Mouse (Mus musculus) intestine, embryonic 16.5 days (tissue): ENCODE measurements around the gene Kncn. TPM values are rescaled to one million over a fixed set of nuclear protein-coding genes. Genes with fewer than 3 reads are reported as not detected.

ENCODE experiments used
- ATAC-seq: fragments of 200-750 bp; cut with Nextera tagmentation; 2 replicates; pipeline ENCODE4 v1.8.0; 2017; ENCODE audit warnings: moderate TSS enrichment, moderate library complexity
- H3K27ac ChIP-seq: fragments of 300-500 bp; sonication (generic); 2 replicates; pipeline ENCODE4 v1.5.1; 2014; ENCODE audit warnings: mild to moderate bottlenecking, low read length
- H3K27me3 ChIP-seq: fragments of 300-500 bp; sonication (generic); replicated peaks from 2 replicates; pipeline ENCODE4 v1.6.1; 2014; ENCODE audit warnings: low read length, control low read depth, mixed read lengths; ENCODE audit not compliant: control insufficient read depth, insufficient read depth
- H3K36me3 ChIP-seq: fragments of 300-500 bp; sonication (generic); 2 replicates; pipeline ENCODE4 v1.6.1; 2014; ENCODE audit warnings: low read length, control low read depth; ENCODE audit not compliant: control insufficient read depth, insufficient read depth
- H3K4me1 ChIP-seq: fragments of 300-500 bp; sonication (generic); 2 replicates; pipeline ENCODE4 v1.6.1; 2014; ENCODE audit warnings: low read length, control low read depth, mixed read lengths; ENCODE audit not compliant: control insufficient read depth, insufficient read depth
- H3K4me2 ChIP-seq: fragments of 300-500 bp; sonication (generic); 2 replicates; pipeline ENCODE4 v1.6.1; 2014; ENCODE audit warnings: low read depth, low read length, control low read depth
- H3K4me3 ChIP-seq: fragments of 300-500 bp; sonication (generic); 2 replicates; pipeline ENCODE4 v1.5.1; 2014; ENCODE audit warnings: mild to moderate bottlenecking, low read length
- H3K9ac ChIP-seq: fragments of 300-500 bp; sonication (generic); 2 replicates; pipeline ENCODE4 v1.6.1; 2014; ENCODE audit warnings: low read depth, low read length
- H3K9me3 ChIP-seq: fragments of 300-500 bp; sonication (generic); 2 replicates; pipeline ENCODE4 v1.6.1; 2016; ENCODE audit warnings: low read length, control low read depth; ENCODE audit not compliant: control insufficient read depth
- WGBS: fragments of 180-500 bp; shearing (Covaris S2); extraction: QIAGEN DNeasy Blood & Tissue Kit; methylation state at CpG from one replicate; pipeline ENCODE4 v1.1.7; 2014; 5-methylcytosine and 5-hydroxymethylcytosine counted together
- polyA plus RNA-seq: library from polyadenylated mRNA; unstranded; fragments of >200 nt; fragmentation: Nextera tagmentation; extraction: Ambion mirVana; gene quantifications from 2 replicates; pipeline ENCODE4 v1.2.1, GENCODE M21; 2015

Gene Kncn
- polyA plus RNA-seq: not detected in 2 replicates

GRCm38 (mm10) chr4:115884022-115884421, at the start of gene Kncn:
Gene Kncn, plus strand, starts transcription at chr4:115884400.
- no peak for ATAC-seq

DNA sequence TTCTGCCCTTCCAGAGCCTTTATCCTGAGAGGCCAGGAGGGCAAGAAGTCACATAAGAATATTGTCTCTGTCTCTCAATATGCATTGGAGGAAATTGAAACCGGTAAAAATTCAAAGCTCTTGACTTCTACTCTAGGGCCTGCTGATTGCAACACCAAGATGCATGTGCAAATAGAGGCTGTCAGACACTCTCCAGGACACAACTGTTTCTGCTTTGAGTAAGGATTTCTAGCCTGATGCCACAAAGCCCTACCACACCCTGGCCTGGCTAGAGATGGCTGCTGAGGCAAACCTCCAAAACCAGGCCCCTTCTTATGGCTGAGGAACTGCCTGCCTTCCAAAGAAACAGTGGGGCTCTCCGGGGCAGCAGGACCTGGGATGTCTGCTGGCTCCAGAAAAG, 48.6 kb upstream of the Kncn start:
- no peak overlapping the region for H3K4me2 ChIP-seq
- H3K27me3 ChIP-seq: no peaks in the 10 kb centered on the region
- no peaks in the 10 kb centered on the region for H3K9me3 ChIP-seq
- no peaks in the 10 kb centered on the region for H3K36me3 ChIP-seq
- ATAC-seq: no peak
- 88% methylated on average over 2 of the region's 2 CpGs for WGBS
- peaks cover 6% of the 10 kb centered on the region; the same call in 1 of the 2 replicates for H3K4me1 ChIP-seq
- no peak overlapping the region for H3K27ac ChIP-seq
- no peak overlapping the region for H3K4me3 ChIP-seq
- no peak overlapping the region for H3K9ac ChIP-seq

More at GRCm38 (mm10) chr4:115884022-115884421, at the start of gene Kncn:
- H3K36me3 ChIP-seq: no peaks in the 10 kb centered on the region
- no peak within 1 kb of the TSS for H3K4me2 ChIP-seq
- H3K27ac ChIP-seq: no peak within 1 kb of the TSS
- no peak within 1 kb of the TSS for H3K4me3 ChIP-seq
- no peaks in the 10 kb centered on the region for H3K4me1 ChIP-seq
- H3K27me3 ChIP-seq: no peaks in the 10 kb centered on the region
- no peaks in the 10 kb centered on the region for H3K9me3 ChIP-seq
- H3K9ac ChIP-seq: no peak within 1 kb of the TSS
- WGBS: 63% methylated on average over 6 of the region's 6 CpGs

DNA sequence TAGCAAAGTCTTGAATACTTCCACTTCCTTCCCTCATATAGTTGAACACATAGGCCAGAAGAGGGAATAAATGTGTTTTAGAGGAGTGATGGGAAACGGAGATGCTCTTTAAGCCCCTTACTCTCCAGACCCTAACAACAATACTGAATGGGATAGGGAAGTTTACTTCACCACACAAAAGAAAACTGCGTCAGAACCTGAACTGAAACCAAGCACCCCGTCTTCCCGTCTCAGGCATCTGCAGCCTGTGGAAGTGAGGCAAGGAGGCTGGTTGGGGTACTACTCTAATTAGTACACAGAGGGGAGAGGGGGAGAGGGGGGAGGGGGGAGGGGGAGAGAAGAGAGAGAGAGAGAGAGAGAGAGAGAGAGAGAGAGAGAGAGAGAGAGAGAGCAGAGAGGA, 46.0 kb upstream of the Kncn start:
- no peak for ATAC-seq

DNA sequence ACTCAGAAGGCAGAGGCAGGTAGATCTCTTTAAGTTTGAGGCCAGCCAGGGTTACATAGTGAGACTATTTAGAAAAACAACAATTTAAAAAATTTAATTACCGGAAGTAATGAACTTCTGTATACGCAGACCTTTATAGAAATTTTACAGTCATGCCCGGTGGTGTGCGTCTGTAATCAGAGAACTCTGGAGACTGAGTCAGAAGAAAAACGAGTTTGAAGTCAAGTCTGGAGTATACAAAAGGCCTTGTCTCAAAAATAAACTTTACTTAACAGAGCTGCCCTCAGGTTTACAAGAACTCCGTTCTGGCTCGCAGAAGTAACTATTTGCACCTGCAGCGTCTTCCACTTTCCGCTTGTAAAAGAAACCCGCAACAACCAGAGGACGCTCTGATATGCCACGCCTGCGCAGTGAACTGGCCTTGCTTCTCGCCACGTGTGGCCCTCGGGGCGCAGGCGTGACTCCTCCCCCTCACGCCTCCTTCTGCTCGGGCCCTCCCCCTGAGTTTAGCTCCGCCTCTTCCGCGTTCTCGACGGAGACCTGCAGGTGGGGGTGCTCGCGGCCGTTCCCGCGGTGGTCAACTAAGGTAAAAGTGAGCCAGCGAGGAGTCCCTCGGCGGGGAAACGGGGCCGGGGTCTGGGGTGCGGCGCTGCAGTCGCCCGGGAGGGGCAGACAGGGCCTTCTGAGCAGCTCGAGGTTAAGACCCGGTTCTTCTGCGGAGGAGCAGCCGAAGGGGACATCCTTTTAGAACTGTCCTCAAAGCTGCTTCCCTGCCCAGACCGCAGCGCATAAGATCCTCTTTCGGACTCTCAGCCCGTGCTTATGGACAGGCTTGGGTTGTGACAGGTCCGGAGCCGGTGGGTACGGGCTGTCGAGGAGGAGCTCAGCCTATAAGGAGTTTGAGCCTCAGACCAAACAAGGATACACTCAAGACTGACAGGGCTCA, 45.2 kb upstream of the Kncn start, which contains the start of gene Mknk1:
Mknk1 (plus strand) TSS at position 503 of the 946 bp plus-strand sequence.
- peaks cover 3% of the 10 kb centered on the region; the same call in 1 of the 2 replicates for H3K4me1 ChIP-seq
- H3K27ac ChIP-seq: peak within 1 kb of the TSS; percentile 66
- H3K4me2 ChIP-seq: peak within 1 kb of the TSS; percentile 80
- no peaks in the 10 kb centered on the region for H3K9me3 ChIP-seq
- peak; percentile 97 for ATAC-seq
- peak within 1 kb of the TSS; percentile 85 for H3K9ac ChIP-seq
- no peaks in the 10 kb centered on the region for H3K36me3 ChIP-seq
- H3K27me3 ChIP-seq: no peaks in the 10 kb centered on the region
- WGBS: 2% methylated on average over 51 of the region's 51 CpGs
- H3K4me3 ChIP-seq: peak within 1 kb of the TSS; percentile 86

More for the DNA sequence above, 46.0 kb upstream of the Kncn start:
- Histone ChIP-seq H3K36me3 (no peaks in the 10 kb centered on the region), H3K27ac (no peak overlapping the region), H3K4me3 (peak overlapping the region; percentile 86; the same call in 1 of the 2 replicates), H3K4me1 (peaks cover 3% of the 10 kb centered on the region; the same call in 1 of the 2 replicates), H3K9me3 (no peaks in the 10 kb centered on the region), H3K9ac (no peak overlapping the region), H3K4me2 (peak overlapping the region; percentile 80), H3K27me3 (no peaks in the 10 kb centered on the region)
- WGBS: 72% methylated on average over 4 of the region's 4 CpGs

DNA sequence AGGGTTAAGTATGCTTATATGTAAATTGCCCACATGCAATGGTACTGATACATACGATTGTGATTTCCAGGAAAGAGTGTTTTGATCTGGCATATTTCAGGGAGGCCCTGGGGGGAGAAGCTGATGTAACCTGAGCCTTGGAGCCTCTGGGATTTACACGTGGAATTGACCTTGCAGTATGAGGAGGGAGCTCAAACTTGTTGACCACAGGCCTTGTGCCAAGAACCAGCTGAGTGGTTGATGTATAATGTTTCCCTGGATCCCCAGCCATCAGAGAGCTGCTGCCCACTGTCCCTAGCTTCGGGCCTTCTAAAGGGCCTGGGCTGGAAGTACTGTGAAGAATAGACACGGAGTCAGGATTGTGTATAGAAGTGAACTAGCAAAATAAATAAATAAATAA, 44.2 kb upstream of the Kncn start:
- peaks cover 3% of the 10 kb centered on the region; the same call in 1 of the 2 replicates for H3K4me1 ChIP-seq
- peak overlapping the region; percentile 80; the same call in 1 of the 2 replicates for H3K4me2 ChIP-seq
- H3K4me3 ChIP-seq: peak overlapping the region; percentile 86
- no peak for ATAC-seq
- no peaks in the 10 kb centered on the region for H3K27me3 ChIP-seq
- 42% methylated on average over 4 of the region's 4 CpGs for WGBS
- H3K27ac ChIP-seq: no peak overlapping the region
- no peak overlapping the region for H3K9ac ChIP-seq
- no peaks in the 10 kb centered on the region for H3K36me3 ChIP-seq
- no peaks in the 10 kb centered on the region for H3K9me3 ChIP-seq

DNA sequence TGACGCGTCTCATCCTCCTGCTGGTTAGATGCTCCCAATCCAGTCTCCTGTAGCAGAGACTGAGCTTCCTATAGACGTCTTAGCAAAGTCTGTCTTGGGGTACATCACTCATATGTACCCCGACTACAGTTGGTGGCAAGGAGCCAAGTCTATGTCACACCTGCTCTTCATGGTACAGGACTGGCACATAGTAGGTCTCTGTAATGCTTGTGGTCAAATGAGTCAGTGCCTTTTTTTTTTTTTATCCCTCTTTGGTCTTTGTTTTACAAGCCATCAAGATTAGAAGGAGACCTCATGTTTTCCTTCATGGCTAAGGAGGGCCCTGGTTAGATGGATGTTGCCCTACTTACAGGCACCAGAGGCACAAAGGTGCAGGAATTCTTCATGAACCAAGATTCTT, 43.4 kb upstream of the Kncn start:
- no peak overlapping the region for H3K9ac ChIP-seq
- no peaks in the 10 kb centered on the region for H3K9me3 ChIP-seq
- no peaks in the 10 kb centered on the region for H3K36me3 ChIP-seq
- peaks cover 3% of the 10 kb centered on the region; the same call in 1 of the 2 replicates for H3K4me1 ChIP-seq
- H3K4me3 ChIP-seq: no peak overlapping the region
- H3K27ac ChIP-seq: no peak overlapping the region
- no peak overlapping the region for H3K4me2 ChIP-seq
- no peaks in the 10 kb centered on the region for H3K27me3 ChIP-seq
- 85% methylated on average over 4 of the region's 4 CpGs for WGBS
- ATAC-seq: no peak

DNA sequence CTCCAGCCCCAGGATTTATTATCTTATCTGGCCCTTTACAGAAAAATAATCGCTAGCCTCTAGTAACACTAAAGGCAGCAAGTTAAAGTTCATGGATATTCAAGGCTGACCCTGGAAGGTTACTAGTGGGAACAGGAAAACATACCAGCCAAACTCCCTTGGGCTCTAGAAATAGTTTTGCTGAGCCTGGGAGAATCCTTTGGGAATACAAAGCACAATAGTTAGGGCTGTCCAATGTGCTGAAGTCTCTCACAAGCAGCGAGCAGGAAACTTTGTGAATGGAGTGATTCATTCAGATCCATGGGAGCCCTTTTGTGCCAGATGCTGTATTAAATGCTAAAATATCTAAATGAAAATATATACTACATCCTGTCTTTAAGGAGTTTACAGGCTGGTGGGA, 37.5 kb upstream of the Kncn start:
- 57% methylated on average over 2 of the region's 2 CpGs for WGBS
- ATAC-seq: no peak
- no peak overlapping the region for H3K9ac ChIP-seq
- H3K4me2 ChIP-seq: no peak overlapping the region
- no peak overlapping the region for H3K27ac ChIP-seq
- no peaks in the 10 kb centered on the region; the same call in 1 of the 2 replicates for H3K36me3 ChIP-seq
- no peaks in the 10 kb centered on the region for H3K9me3 ChIP-seq
- peaks cover 4% of the 10 kb centered on the region; the same call in 1 of the 2 replicates for H3K4me1 ChIP-seq
- no peak overlapping the region for H3K4me3 ChIP-seq
- no peaks in the 10 kb centered on the region for H3K27me3 ChIP-seq

DNA sequence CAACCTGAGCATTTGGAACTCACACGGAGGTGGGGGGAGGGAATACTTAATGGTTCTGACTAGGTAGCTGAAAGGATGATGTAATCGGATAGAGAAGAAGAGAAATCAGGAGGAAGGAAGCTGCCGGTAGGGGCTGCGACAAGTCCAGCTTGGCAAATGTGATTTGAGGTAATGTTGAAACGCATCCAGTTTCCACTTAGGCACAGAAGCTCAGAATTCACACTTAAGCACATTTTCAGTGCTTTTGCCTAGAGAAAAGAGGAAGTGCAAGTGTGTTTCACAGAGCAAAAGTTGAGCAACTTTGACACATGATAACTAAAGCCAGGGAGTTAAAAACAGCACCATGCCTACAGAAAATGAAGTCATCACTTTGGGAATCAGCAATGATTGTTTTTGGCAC, 36.8 kb upstream of the Kncn start:
- Histone ChIP-seq H3K36me3 (no peaks in the 10 kb centered on the region; the same call in 1 of the 2 replicates), H3K27ac (no peak overlapping the region)
- 58% methylated on average over 5 of the region's 5 CpGs for WGBS

DNA sequence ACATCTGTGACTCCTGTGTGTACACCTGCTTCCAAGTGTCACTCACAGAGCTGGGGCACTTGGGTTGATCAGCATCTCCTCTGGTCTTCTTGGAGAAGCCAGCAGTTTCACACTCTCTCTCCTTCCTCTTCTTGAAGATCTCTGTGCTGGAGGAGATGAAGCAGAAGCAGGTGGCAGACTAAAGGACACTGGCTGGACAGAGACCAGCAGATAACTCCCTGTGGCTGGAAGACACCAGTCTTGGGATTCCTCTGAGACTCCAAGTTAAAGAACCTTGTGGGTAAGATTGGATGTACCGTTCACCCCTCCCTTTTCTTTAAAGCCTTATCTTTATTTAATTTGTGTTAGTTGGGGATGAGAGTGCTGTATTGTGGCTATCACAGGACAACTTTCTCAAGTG, 36.1 kb upstream of the Kncn start:
- 89% methylated on average over 1 of the region's 1 CpGs for WGBS
- no peak overlapping the region for H3K4me2 ChIP-seq
- no peak for ATAC-seq
- no peak overlapping the region for H3K4me3 ChIP-seq
- H3K9me3 ChIP-seq: no peaks in the 10 kb centered on the region
- no peak overlapping the region for H3K9ac ChIP-seq
- H3K27ac ChIP-seq: no peak overlapping the region
- H3K27me3 ChIP-seq: no peaks in the 10 kb centered on the region
- H3K36me3 ChIP-seq: no peaks in the 10 kb centered on the region; the same call in 1 of the 2 replicates
- H3K4me1 ChIP-seq: peaks cover 4% of the 10 kb centered on the region; the same call in 1 of the 2 replicates

More for the DNA sequence above, 36.8 kb upstream of the Kncn start:
- no peaks in the 10 kb centered on the region for H3K27me3 ChIP-seq
- H3K4me3 ChIP-seq: no peak overlapping the region
- no peak overlapping the region for H3K4me2 ChIP-seq
- H3K4me1 ChIP-seq: peaks cover 4% of the 10 kb centered on the region; the same call in 1 of the 2 replicates
- no peak for ATAC-seq
- no peak overlapping the region for H3K9ac ChIP-seq
- H3K9me3 ChIP-seq: no peaks in the 10 kb centered on the region
